Mouse (Mus musculus): ENCODE data around the gene Spata25.
A peak's percentile ranks its signal among the peaks of the same experiment; 100 is the strongest.

Spata25 gene

DNA sequence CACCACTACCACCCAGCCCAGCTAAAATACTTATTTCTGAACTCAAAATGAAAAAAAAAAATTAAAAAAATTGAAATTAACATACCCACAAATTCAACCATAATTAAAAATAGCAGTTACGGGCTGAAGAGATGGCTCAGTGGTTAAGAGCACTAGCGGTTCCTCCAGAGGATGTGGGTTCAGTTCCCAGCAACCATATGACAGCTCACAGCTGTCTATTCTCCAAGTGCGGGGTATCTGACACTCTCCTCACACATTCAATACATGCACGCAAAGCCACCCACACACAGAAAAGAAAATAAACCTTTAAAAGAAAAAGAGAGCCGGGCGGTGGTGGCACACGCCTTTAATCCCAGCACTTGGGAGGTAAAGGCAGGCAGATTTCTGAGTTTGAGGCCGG lies 21.7 kb upstream of the Spata25 start:
- no peak for DNase-seq (ENCODE audit: low spot score)

- DNase-seq (ENCODE audit: low spot score), result no peak
Observed at GRCm38 (mm10) chr2:164845782-164846181, 17.4 kb upstream of the Spata25 start.

GRCm38 (mm10) chr2:164835164-164835563 lies 6.8 kb upstream of the Spata25 start:
- DNase-seq (ENCODE audit: low spot score), result no peak

DNA sequence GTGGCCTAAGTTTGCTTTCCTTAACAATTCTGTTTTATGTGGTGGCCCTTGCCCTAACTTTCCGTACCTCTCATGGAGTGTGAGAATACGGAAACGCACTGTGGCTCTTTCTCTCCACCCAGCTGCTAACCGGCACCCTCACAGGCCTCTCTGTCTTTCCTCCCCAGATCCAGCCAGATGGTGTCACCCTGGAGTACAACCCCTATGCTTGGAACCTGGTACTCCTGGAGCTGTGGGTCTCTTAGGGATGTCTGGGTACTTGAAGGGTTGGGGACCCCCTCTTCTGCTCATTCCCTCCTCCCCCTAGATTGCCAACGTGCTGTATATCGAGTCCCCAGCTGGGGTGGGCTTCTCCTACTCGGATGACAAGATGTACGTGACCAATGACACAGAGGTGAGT lies 6.2 kb upstream of the Spata25 start:
- DNase-seq (ENCODE audit: low spot score), result no peak

GRCm38 (mm10) chr2:164833314-164833959 lies 5.1 kb upstream of the Spata25 start, which contains the start of gene Neurl2:
Gene Neurl2 (minus strand): TSS chr2:164833456.
- peak; percentile 71 for DNase-seq (ENCODE audit: low spot score)

DNA sequence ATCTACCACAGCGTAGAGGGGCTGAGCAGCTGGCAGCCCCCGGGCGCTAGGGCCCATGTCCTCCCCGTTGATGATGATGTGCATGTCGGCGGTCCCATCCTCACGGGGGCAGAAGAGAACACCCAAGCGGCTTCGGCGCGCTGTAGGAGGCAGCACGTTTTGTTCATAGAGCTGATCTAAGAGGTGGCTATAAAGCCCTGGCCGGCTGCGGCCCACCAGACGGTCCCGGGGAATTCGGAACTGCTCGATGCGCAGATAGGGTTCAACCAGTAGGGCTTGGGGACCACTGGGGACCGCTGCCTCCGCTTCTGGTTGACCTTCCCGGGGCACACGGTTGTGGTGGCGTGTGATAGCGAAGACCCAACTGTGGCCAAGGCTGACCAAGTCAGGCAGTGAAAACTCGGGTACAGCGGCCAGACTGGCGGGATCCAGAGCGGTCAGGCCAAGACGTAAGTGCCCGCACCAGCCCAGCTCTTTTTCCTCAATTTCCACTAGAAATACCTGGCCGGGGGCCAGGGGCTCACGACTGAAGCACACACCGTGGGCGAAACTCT lies 4.5 kb upstream of the Spata25 start, which contains the start of gene Ctsa:
Gene Ctsa (plus strand): TSS at position 126 of the 554 bp plus-strand sequence.
- no peak for DNase-seq (ENCODE audit: low spot score)

GRCm38 (mm10) chr2:164832032-164832747 lies 3.9 kb upstream of the Spata25 start:
- no peak for DNase-seq (ENCODE audit: low spot score)

GRCm38 (mm10) chr2:164831029-164831428 lies 2.7 kb upstream of the Spata25 start:
- DNase-seq (ENCODE audit: low spot score), result no peak

DNA sequence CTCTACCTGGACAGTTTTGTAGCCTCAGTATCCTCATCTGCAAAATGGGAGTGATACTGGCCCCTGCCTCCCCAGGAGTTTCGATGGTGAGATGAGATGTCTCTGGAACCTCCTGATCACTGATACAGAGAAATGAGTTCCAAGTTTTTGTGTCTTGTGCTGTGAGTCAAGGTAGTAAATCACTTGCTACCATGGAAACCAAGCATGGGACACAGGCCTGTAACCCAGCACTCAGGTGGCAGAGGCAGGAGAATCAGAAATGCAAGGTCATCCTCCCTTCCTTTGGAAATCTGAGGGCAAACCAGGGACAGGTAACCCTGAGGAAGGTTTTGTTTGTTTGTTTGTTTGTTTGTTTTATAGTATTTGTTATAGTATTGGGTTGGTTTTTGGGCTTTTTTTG lies 753 bp upstream of the Spata25 start:
- DNase-seq (ENCODE audit: low spot score), result no peak

- DNase-seq (ENCODE audit: low spot score), result no peak
Observed at GRCm38 (mm10) chr2:164827146-164827850, 1.0 kb downstream of the Spata25 start.

GRCm38 (mm10) chr2:164825521-164825920 lies 2.8 kb downstream of the Spata25 start:
- no peak for DNase-seq (ENCODE audit: low spot score)

- DNase-seq (ENCODE audit: low spot score), result no peak
Observed at GRCm38 (mm10) chr2:164823969-164824368, 4.4 kb downstream of the Spata25 start.

GRCm38 (mm10) chr2:164823181-164823585 lies 5.2 kb downstream of the Spata25 start:
- no peak for DNase-seq (ENCODE audit: low spot score)

DNA sequence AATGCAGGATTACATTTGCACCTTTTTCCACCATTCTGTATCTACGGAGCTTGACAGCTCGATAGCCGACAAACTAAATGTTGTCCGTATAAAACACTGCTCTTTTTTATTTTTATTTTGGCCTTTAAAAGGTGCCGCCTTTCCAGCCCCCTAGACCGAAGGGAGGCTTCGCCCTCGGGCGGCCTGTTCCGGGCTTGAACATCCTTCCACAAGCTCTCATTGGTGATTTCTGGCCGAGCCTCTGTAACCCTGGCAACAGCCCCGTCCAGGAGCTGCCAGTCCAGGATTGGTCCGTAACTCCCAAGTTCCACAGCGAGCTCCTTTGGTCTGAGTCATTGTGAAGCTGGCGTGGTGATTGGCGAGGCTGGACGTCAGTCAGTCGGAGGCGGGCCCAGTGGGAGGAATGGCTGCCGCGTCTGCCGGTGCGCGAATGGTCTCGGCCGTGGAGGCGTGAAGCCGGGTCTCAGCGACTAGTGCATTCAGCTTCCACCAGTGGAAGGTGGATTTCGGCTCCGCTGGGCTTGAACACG lies 5.6 kb downstream of the Spata25 start, which contains the start of gene Zswim1:
Gene Zswim1 (plus strand): TSS at position 51 of the 530 bp plus-strand sequence.
- peak; percentile 100 for DNase-seq (ENCODE audit: low spot score)

- no peak for DNase-seq (ENCODE audit: low spot score)
Observed at GRCm38 (mm10) chr2:164821060-164821459, 7.3 kb downstream of the Spata25 start.

DNA sequence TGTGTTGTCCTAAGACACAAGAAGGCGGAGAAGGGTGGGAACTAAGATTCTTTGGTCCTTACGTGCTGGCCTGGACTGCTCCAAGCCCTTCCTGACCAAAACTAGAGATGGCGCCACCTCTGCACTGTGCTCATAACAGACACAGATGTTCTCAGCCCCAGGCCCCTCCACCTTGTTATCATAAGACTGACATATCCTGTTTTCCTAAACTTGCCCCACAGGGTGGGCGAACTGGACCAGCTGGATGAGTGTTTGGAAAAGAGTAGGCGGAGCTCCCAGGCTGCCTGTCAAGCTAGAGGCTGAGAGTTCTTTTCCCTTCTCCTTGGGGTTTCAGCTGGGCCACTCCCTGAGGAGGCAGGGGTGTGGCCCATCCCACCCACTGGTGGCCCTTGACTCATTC lies 10.6 kb downstream of the Spata25 start:
- no peak for DNase-seq (ENCODE audit: low spot score)

GRCm38 (mm10) chr2:164817206-164817605 lies 11.1 kb downstream of the Spata25 start:
- no peak for DNase-seq (ENCODE audit: low spot score)

DNA sequence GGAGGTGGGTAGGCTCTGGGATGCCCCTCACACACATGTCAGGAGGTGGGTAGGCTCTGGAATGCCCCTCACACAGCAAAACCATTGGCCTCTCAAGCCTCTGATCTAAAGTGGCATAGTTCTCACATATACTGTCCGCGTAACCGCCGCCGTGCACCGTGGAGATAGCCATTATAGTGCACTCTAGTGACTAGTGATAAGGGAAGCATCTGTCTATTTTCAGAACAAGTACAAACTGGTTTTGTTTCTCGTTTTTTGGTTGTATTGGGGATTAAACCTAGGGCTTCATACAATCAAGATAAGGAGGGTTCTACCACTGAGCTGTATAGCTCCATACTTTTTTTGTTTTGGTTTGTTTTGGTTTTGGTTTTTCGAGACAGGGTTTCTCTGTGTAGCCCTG lies 12.5 kb downstream of the Spata25 start:
- no peak for DNase-seq (ENCODE audit: low spot score)

DNA sequence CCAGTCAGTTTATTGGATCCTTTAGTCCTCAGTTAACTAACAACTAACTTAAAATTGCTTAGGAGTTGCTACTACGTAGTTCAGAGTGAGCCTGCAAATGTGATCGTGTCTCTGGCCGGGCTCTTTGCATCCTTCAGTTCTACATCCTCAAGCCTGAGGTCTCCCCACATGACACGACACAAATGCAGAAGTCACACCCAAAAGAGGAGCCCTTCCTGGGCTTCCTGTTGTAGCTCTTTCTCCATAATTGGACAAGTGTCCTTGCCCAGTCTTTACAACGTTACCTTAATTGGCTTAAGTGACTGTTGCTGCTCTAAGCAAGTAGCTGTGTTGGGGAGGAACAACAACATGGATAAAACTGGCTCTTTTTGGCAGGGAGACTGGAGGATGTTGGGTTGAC lies 13.0 kb downstream of the Spata25 start:
- DNase-seq (ENCODE audit: low spot score), result no peak

DNA sequence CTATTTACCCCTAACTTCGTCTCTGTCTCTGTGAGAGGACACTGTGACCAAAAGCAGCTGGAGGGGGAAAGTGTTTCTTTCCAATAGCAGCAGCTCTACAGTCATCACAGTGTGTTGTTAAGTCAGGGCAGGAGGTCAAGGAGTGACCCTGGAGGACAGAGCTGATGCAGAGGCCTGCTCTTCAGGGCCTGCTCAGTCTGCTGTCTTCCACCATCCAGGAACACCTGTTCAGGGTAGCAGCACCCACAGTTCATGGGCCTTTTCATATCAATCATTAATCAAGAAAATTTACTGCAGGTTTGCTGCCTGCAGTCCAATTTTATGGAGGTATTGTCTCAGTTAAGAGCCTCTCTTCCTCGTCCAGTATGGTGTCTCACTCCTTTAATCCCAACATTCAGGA lies 14.8 kb downstream of the Spata25 start:
- DNase-seq (ENCODE audit: low spot score), result no peak

- DNase-seq (ENCODE audit: low spot score), result no peak
Observed at GRCm38 (mm10) chr2:164806614-164807013, 21.7 kb downstream of the Spata25 start.

DNA sequence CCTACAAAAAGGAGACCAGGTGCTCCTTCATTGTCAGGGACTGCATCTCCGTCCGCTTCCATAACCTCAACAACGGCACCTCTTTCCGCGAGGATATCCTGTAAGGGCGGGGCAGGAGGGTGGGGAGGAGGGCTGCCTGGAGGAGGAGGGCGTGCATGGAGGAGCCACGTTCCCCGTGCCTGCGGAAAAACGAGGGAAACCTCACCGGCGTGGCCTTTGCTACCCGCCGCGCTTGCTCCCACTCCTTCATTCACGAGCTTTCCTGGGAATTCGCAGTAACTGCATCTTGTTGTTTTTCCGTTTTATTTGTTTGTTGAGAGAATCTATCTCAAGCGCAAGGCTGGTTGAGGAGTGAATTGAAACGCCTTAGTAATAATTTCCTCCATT lies 23.0 kb downstream of the Spata25 start:
- DNase-seq (ENCODE audit: low spot score), result no peak

Measured in urinary bladder, postnatal 10 days (tissue).